Mouse (Mus musculus) liver, embryonic 15.5 days (tissue): ENCODE data around the gene Rps6ka4. TPM values are rescaled to one million over a fixed set of nuclear protein-coding genes. Genes with fewer than 3 reads are reported as not detected.
A peak's percentile ranks its signal among the peaks of the same experiment; 100 is the strongest.

ENCODE experiments used
- ATAC-seq: fragments of 200-750 bp; cut with Nextera tagmentation; 2 replicates; pipeline ENCODE4 v1.8.0; 2017; ENCODE audit warnings: moderate number of reproducible peaks, mild to moderate bottlenecking, moderate library complexity; ENCODE audit not compliant: insufficient read depth
- H3K27ac ChIP-seq: fragments of 300-500 bp; sonication (generic); replicated peaks from 2 replicates; pipeline ENCODE4 v1.5.1; 2015; ENCODE audit warnings: mild to moderate bottlenecking, inconsistent platforms
- H3K27me3 ChIP-seq: fragments of 300-500 bp; sonication (generic); 2 replicates; pipeline ENCODE4 v1.6.1; 2015; ENCODE audit warnings: mild to moderate bottlenecking, inconsistent platforms
- H3K36me3 ChIP-seq: fragments of 300-500 bp; sonication (generic); replicated peaks from 2 replicates; pipeline ENCODE4 v1.6.1; 2015; ENCODE audit warnings: moderate library complexity, mild to moderate bottlenecking, inconsistent platforms
- H3K4me1 ChIP-seq: fragments of 300-500 bp; sonication (generic); replicated peaks from 2 replicates; pipeline ENCODE4 v1.6.1; 2015; ENCODE audit warnings: inconsistent platforms
- H3K4me2 ChIP-seq: fragments of 300-500 bp; sonication (generic); 2 replicates; pipeline ENCODE4 v1.6.1; 2015; ENCODE audit warnings: moderate library complexity, mild to moderate bottlenecking, inconsistent platforms
- H3K4me3 ChIP-seq: fragments of 300-500 bp; sonication (generic); replicated peaks from 2 replicates; pipeline ENCODE4 v1.5.1; 2015; ENCODE audit warnings: mild to moderate bottlenecking, inconsistent platforms
- H3K9ac ChIP-seq: fragments of 300-500 bp; sonication (generic); 2 replicates; pipeline ENCODE4 v1.6.1; 2015; ENCODE audit warnings: moderate library complexity, mild to moderate bottlenecking, inconsistent platforms
- H3K9me3 ChIP-seq: fragments of 300-500 bp; sonication (generic); replicated peaks from 2 replicates; pipeline ENCODE4 v1.6.1; 2016; ENCODE audit warnings: inconsistent platforms
- WGBS: fragments of 180-500 bp; shearing (Covaris S2); methylation state at CpG from one replicate; pipeline ENCODE4 v1.1.7; 2015; ENCODE audit warnings: mixed read lengths; ENCODE audit not compliant: insufficient replicate concordance; 5-methylcytosine and 5-hydroxymethylcytosine counted together
- polyA plus RNA-seq: library from polyadenylated mRNA; unstranded; fragments of >200 nt; fragmentation: Nextera tagmentation; extraction: Ambion mirVana; gene quantifications from 2 replicates; pipeline ENCODE4 v1.2.1, GENCODE M21; 2015

Rps6ka4 gene
- polyA plus RNA-seq, 1 experiment from 2014 or later = 6.3 TPM

DNA sequence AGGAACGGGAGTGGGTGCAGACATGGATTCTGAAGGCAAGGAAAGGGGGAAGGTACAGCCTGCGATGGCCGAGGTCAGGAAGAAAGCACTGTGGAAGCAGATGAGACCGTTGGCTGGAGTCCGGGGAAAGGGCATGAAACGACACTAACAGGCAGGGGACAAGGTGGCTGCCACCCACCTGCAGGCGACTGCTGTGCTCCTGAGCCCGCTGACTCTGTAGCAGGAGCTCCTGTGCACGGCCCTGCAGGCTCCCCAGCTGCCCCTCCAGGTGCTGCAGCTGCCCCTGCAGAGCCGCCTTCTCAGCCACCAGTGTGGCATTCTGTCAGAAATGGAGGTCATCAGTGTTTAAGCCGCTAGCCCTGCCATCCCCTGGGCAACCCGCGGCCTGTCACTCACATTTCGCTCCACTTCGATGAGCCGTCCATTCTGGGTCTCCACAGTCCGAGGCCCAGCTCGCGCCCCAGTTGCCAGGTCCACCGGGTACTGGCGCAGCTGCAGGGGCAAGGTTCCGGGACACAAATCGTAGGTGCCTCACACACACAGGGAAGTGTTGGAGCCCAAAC is 9.2 kb upstream of the Rps6ka4 start:
- no peak overlapping the region for H3K4me3 ChIP-seq
- no peak overlapping the region for H3K9ac ChIP-seq
- H3K36me3 ChIP-seq = no peaks in the 10 kb centered on the region
- H3K4me2 ChIP-seq = no peak overlapping the region
- H3K9me3 ChIP-seq = no peaks in the 10 kb centered on the region
- no peaks in the 10 kb centered on the region for H3K4me1 ChIP-seq
- peaks cover 39% of the 10 kb centered on the region for H3K27me3 ChIP-seq
- ATAC-seq = no peak
- 78% methylated on average over 23 of the region's 23 CpGs for WGBS
- H3K27ac ChIP-seq = no peak overlapping the region

- H3K4me1 ChIP-seq = no peaks in the 10 kb centered on the region
- no peaks in the 10 kb centered on the region for H3K36me3 ChIP-seq
- peaks cover 47% of the 10 kb centered on the region for H3K27me3 ChIP-seq
- no peak overlapping the region for H3K4me3 ChIP-seq
- no peak overlapping the region for H3K27ac ChIP-seq
- 0 out of 2 replicates have a peak overlapping the region, but pooled peaks have one; percentile 3 for H3K4me2 ChIP-seq
- WGBS = 58% methylated on average over 31 of the region's 31 CpGs
- H3K9ac ChIP-seq = no peak overlapping the region
- no peak for ATAC-seq
- H3K9me3 ChIP-seq = no peaks in the 10 kb centered on the region
Observed at GRCm38 (mm10) chr19:6847841-6848517, 7.5 kb upstream of the Rps6ka4 start.

GRCm38 (mm10) chr19:6846050-6846449 is 5.6 kb upstream of the Rps6ka4 start:
- Histone ChIP-seq H3K4me3 (no peak overlapping the region), H3K27me3 (peaks cover 54% of the 10 kb centered on the region), H3K4me1 (peaks cover 4% of the 10 kb centered on the region), H3K4me2 (no peak overlapping the region), H3K9me3 (no peaks in the 10 kb centered on the region), H3K36me3 (no peaks in the 10 kb centered on the region), H3K9ac (no peak overlapping the region), H3K27ac (no peak overlapping the region)
- WGBS = 66% methylated on average over 4 of the region's 4 CpGs
- no peak for ATAC-seq

DNA sequence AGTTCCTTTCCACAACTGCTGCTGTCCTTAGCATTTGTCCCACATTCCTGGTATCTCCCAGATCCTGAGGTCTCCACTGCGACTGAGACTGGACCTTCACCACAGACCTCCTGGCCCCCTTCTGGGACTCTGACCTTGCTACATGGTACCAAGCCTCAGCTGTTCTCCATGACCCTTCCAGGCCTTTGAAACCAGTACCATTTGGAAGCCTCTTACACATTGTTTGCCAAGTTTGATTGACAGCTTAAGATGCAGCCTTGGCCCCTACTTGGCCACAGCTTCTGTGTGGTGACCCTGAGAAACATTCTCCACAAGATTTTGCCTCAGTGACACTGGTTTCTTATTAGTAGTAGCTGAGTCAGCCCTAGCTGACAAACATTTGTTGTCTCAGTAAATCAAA is 1.9 kb upstream of the Rps6ka4 start:
- WGBS = 50% methylated on average over 1 of the region's 1 CpGs
- no peak for ATAC-seq
- Histone ChIP-seq H3K4me2 (no peak overlapping the region), H3K27me3 (peaks cover 58% of the 10 kb centered on the region), H3K9ac (no peak overlapping the region), H3K9me3 (no peaks in the 10 kb centered on the region), H3K27ac (no peak overlapping the region), H3K36me3 (no peaks in the 10 kb centered on the region; the same call in 1 of the 2 replicates), H3K4me3 (no peak overlapping the region), H3K4me1 (peaks cover 22% of the 10 kb centered on the region)

DNA sequence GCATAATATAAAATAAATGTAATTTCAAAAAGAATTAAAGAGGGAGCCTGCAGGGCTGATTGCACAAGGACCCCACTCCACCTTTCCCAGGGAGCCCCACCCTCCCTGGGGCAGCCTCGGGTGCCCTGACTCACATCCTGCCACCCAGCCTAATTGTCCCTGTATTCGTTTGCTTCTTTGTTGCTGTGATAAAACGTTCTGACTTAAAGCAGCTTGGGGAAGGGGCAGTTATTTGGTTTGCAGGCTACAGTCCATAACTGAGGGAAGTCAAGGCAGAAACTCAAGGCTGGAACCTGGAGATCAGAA is 809 bp upstream of the Rps6ka4 start:
- no peak overlapping the region for H3K27ac ChIP-seq
- H3K4me3 ChIP-seq = no peak overlapping the region
- 6% methylated on average over 3 of the region's 3 CpGs for WGBS
- H3K36me3 ChIP-seq = no peaks in the 10 kb centered on the region; the same call in 1 of the 2 replicates
- H3K4me2 ChIP-seq = peak overlapping the region; percentile 94
- H3K9me3 ChIP-seq = no peaks in the 10 kb centered on the region
- H3K9ac ChIP-seq = no peak overlapping the region
- ATAC-seq = no peak
- peaks cover 22% of the 10 kb centered on the region for H3K4me1 ChIP-seq
- peaks cover 46% of the 10 kb centered on the region for H3K27me3 ChIP-seq

- peak overlapping the region; percentile 63 for H3K9ac ChIP-seq
- WGBS = 6% methylated on average over 46 of the region's 46 CpGs
- H3K4me1 ChIP-seq = peaks cover 22% of the 10 kb centered on the region
- peak overlapping the region; percentile 66 for H3K4me3 ChIP-seq
- ATAC-seq = peak; percentile 28
- peak overlapping the region; percentile 94 for H3K4me2 ChIP-seq
- H3K27ac ChIP-seq = no peak overlapping the region
- H3K36me3 ChIP-seq = no peaks in the 10 kb centered on the region; the same call in 1 of the 2 replicates
- H3K9me3 ChIP-seq = no peaks in the 10 kb centered on the region
- H3K27me3 ChIP-seq = peaks cover 41% of the 10 kb centered on the region
Observed at GRCm38 (mm10) chr19:6839615-6840474, 591 bp downstream of the Rps6ka4 start.

GRCm38 (mm10) chr19:6832363-6832762 is 8.1 kb downstream of the Rps6ka4 start:
- H3K27me3 ChIP-seq = peaks cover 39% of the 10 kb centered on the region
- H3K4me2 ChIP-seq = peak overlapping the region; percentile 30; the same call in 1 of the 2 replicates
- no peaks in the 10 kb centered on the region for H3K9me3 ChIP-seq
- H3K4me1 ChIP-seq = peaks cover 21% of the 10 kb centered on the region
- peak; percentile 88 for ATAC-seq
- WGBS = 28% methylated on average over 8 of the region's 8 CpGs
- H3K36me3 ChIP-seq = peaks cover 17% of the 10 kb centered on the region; the same call in 1 of the 2 replicates
- H3K9ac ChIP-seq = no peak overlapping the region
- no peak overlapping the region for H3K4me3 ChIP-seq
- no peak overlapping the region for H3K27ac ChIP-seq

DNA sequence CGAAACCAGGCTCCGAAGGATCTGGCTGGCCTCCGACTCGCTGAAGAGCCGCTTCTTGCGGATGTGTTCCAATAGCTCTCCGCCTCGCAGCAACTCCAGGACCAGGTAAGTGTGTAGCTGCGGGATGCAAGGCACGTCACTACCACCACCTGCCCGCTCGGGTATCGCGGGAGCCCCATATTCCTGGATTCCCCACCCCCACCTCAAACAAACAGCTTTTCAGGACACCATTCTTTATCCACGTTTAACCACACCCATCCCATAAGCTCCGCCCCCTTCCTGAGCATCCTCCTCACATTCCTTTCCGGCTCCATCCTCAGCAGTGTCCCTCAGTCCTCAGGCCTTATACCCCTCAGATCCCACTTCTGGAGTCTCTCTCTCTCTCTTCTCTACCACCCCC is 9.1 kb downstream of the Rps6ka4 start:
- H3K4me2 ChIP-seq = no peak overlapping the region
- H3K9me3 ChIP-seq = no peaks in the 10 kb centered on the region
- peaks cover 39% of the 10 kb centered on the region for H3K27me3 ChIP-seq
- H3K4me3 ChIP-seq = no peak overlapping the region
- H3K4me1 ChIP-seq = peaks cover 21% of the 10 kb centered on the region
- WGBS = 40% methylated on average over 17 of the region's 17 CpGs
- H3K9ac ChIP-seq = no peak overlapping the region
- H3K36me3 ChIP-seq = peaks cover 17% of the 10 kb centered on the region; the same call in 1 of the 2 replicates
- ATAC-seq = no peak
- H3K27ac ChIP-seq = no peak overlapping the region

DNA sequence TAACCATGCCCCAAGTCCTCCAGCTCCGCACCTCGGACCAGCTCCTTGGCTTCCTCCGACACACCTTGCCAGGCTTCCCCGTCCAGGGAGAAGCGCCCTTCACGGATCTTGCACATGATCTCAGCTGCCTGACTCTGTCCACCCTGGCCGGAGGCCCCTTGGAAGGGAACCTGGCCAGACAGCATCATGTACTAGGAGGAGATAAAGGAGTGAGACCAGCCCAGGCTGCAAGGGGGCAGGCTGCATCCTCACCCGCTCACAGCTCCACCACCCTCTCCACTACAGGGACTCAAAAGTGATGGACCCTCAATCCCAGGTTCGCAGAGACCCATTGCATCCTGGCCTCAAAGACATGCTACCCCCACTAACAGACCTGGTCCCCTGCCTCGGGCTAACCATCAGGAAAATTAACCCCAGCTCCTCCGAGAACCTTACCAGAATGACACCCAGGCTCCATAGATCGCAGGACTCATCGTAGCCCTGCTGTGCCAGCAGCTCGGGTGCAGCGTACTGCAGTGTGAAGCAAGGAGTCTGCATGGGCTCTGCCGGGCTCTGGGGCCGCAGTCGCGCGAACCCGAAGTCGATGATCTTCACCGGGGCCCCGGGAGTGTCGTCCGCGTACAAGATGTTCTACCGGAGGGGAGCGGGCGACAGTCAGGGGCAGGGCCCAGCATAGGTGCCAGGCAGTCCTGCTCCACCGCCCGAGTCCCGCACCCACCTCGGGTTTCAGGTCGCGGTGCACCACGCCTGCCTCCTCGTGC is 9.7 kb downstream of the Rps6ka4 start:
- Histone ChIP-seq H3K9me3 (no peaks in the 10 kb centered on the region), H3K4me2 (no peak overlapping the region), H3K4me1 (peaks cover 21% of the 10 kb centered on the region), H3K27ac (no peak overlapping the region), H3K36me3 (peaks cover 17% of the 10 kb centered on the region; the same call in 1 of the 2 replicates), H3K9ac (no peak overlapping the region), H3K27me3 (peaks cover 39% of the 10 kb centered on the region), H3K4me3 (no peak overlapping the region)
- no peak for ATAC-seq
- WGBS = 27% methylated on average over 38 of the region's 38 CpGs

GRCm38 (mm10) chr19:6829870-6830555 is 10.4 kb downstream of the Rps6ka4 start:
- Histone ChIP-seq H3K27ac (no peak overlapping the region), H3K36me3 (peaks cover 17% of the 10 kb centered on the region; the same call in 1 of the 2 replicates), H3K27me3 (peaks cover 39% of the 10 kb centered on the region), H3K4me2 (no peak overlapping the region), H3K9ac (no peak overlapping the region), H3K9me3 (no peaks in the 10 kb centered on the region), H3K4me1 (peaks cover 21% of the 10 kb centered on the region), H3K4me3 (no peak overlapping the region)
- 17% methylated on average over 48 of the region's 48 CpGs for WGBS
- no peak for ATAC-seq
